Mouse (Mus musculus) neural tube, embryonic 14.5 days (tissue): ENCODE results near the gene Itgb6. TPM values are rescaled to one million over a fixed set of nuclear protein-coding genes. Genes with fewer than 3 reads are reported as not detected.

Experiments used
- ATAC-seq: fragments of 200-750 bp; cut with Nextera tagmentation; 2 replicates; pipeline ENCODE4 v1.8.0; 2017; ENCODE audit warnings: low read depth, mild to moderate bottlenecking, moderate TSS enrichment, moderate library complexity
- H3K27ac ChIP-seq: fragments of 300-500 bp; sonication (generic); 2 replicates; pipeline ENCODE4 v1.5.1; 2014; ENCODE audit warnings: low read depth, mild to moderate bottlenecking, control low read depth, low read length, moderate library complexity, mixed read lengths
- H3K27me3 ChIP-seq: fragments of 300-500 bp; sonication (generic); 2 replicates; pipeline ENCODE4 v1.6.1; 2014; ENCODE audit warnings: low read length; ENCODE audit not compliant: control insufficient read depth, insufficient read depth
- H3K36me3 ChIP-seq: fragments of 300-500 bp; sonication (generic); 2 replicates; pipeline ENCODE4 v1.6.1; 2014; ENCODE audit warnings: low read length, mixed read lengths; ENCODE audit not compliant: control insufficient read depth, insufficient read depth
- H3K4me1 ChIP-seq: fragments of 300-500 bp; sonication (generic); 2 replicates; pipeline ENCODE4 v1.6.1; 2014; ENCODE audit warnings: low read length; ENCODE audit not compliant: control insufficient read depth, insufficient read depth
- H3K4me2 ChIP-seq: fragments of 300-500 bp; sonication (generic); 2 replicates; pipeline ENCODE4 v1.6.1; 2014; ENCODE audit warnings: mild to moderate bottlenecking, low read depth, low read length, control low read depth
- H3K4me3 ChIP-seq: fragments of 300-500 bp; sonication (generic); 2 replicates; pipeline ENCODE4 v1.5.1; 2014; ENCODE audit warnings: low read depth, low read length, control low read depth, mixed read lengths
- H3K9ac ChIP-seq: fragments of 300-500 bp; sonication (generic); replicated peaks from 2 replicates; pipeline ENCODE4 v1.6.1; 2014; ENCODE audit warnings: low read depth, mild to moderate bottlenecking, control low read depth, low read length, mixed read lengths
- H3K9me3 ChIP-seq: fragments of 300-500 bp; sonication (generic); 2 replicates; pipeline ENCODE4 v1.6.1; 2016; ENCODE audit warnings: low read length; ENCODE audit not compliant: control insufficient read depth
- WGBS: fragments of 180-500 bp; shearing (Covaris S2); extraction: QIAGEN DNeasy Blood & Tissue Kit; methylation state at CpG from one replicate; pipeline ENCODE4 v1.1.7; 2014; 5-methylcytosine and 5-hydroxymethylcytosine counted together
- polyA plus RNA-seq: library from polyadenylated mRNA; unstranded; fragments of >200 nt; fragmentation: Nextera tagmentation; extraction: Ambion mirVana; gene quantifications from 2 replicates; pipeline ENCODE4 v1.2.1, GENCODE M21; 2014

The Itgb6 gene
- polyA plus RNA-seq, 1 experiment from 2014 or later, result 0.08 TPM

- H3K27ac ChIP-seq, result no peak overlapping the region
- H3K4me2 ChIP-seq, result no peak overlapping the region
- peak; percentile 21; the same call in 1 of the 2 replicates for ATAC-seq
- no peaks in the 10 kb centered on the region for H3K27me3 ChIP-seq
- no peak overlapping the region for H3K9ac ChIP-seq
- H3K4me1 ChIP-seq, result no peaks in the 10 kb centered on the region
- 54% methylated on average over 2 of the region's 2 CpGs for WGBS
- H3K9me3 ChIP-seq, result no peaks in the 10 kb centered on the region
- H3K36me3 ChIP-seq, result no peaks in the 10 kb centered on the region
- H3K4me3 ChIP-seq, result no peak overlapping the region
Measured at GRCm38 (mm10) chr2:60630304-60630703, 92.1 kb downstream of the Itgb6 start.

GRCm38 (mm10) chr2:60627952-60628351, 94.5 kb downstream of the Itgb6 start:
- H3K4me1 ChIP-seq, result no peaks in the 10 kb centered on the region
- ATAC-seq, result no peak
- no peak overlapping the region for H3K4me3 ChIP-seq
- 84% methylated on average over 4 of the region's 4 CpGs for WGBS
- H3K27me3 ChIP-seq, result no peaks in the 10 kb centered on the region
- H3K36me3 ChIP-seq, result no peaks in the 10 kb centered on the region
- H3K9ac ChIP-seq, result no peak overlapping the region
- no peaks in the 10 kb centered on the region for H3K9me3 ChIP-seq
- no peak overlapping the region for H3K27ac ChIP-seq
- H3K4me2 ChIP-seq, result no peak overlapping the region

- no peak for ATAC-seq
- Histone ChIP-seq H3K27me3 (no peaks in the 10 kb centered on the region), H3K4me3 (no peak overlapping the region), H3K4me1 (no peaks in the 10 kb centered on the region), H3K27ac (no peak overlapping the region), H3K4me2 (no peak overlapping the region), H3K9ac (no peak overlapping the region), H3K9me3 (no peaks in the 10 kb centered on the region), H3K36me3 (no peaks in the 10 kb centered on the region)
- 83% methylated on average over 10 of the region's 10 CpGs for WGBS
Measured at GRCm38 (mm10) chr2:60627515-60627914, 94.9 kb downstream of the Itgb6 start.

- no peak overlapping the region for H3K4me3 ChIP-seq
- 67% methylated on average over 2 of the region's 2 CpGs for WGBS
Measured at GRCm38 (mm10) chr2:60625766-60626165, 96.7 kb downstream of the Itgb6 start.

GRCm38 (mm10) chr2:60622161-60622560, 100.3 kb downstream of the Itgb6 start:
- no peaks in the 10 kb centered on the region for H3K36me3 ChIP-seq
- WGBS, result 86% methylated on average over 7 of the region's 7 CpGs
- no peak overlapping the region for H3K9ac ChIP-seq
- H3K4me1 ChIP-seq, result no peaks in the 10 kb centered on the region
- no peak overlapping the region for H3K4me3 ChIP-seq
- H3K4me2 ChIP-seq, result no peak overlapping the region
- ATAC-seq, result no peak
- H3K27me3 ChIP-seq, result no peaks in the 10 kb centered on the region
- no peak overlapping the region for H3K27ac ChIP-seq
- no peaks in the 10 kb centered on the region for H3K9me3 ChIP-seq

More at GRCm38 (mm10) chr2:60625766-60626165, 96.7 kb downstream of the Itgb6 start:
- Histone ChIP-seq H3K4me1 (no peaks in the 10 kb centered on the region), H3K27ac (no peak overlapping the region), H3K9me3 (no peaks in the 10 kb centered on the region), H3K4me2 (no peak overlapping the region), H3K27me3 (no peaks in the 10 kb centered on the region), H3K36me3 (no peaks in the 10 kb centered on the region), H3K9ac (no peak overlapping the region)
- no peak for ATAC-seq

- no peak overlapping the region for H3K4me2 ChIP-seq
- no peaks in the 10 kb centered on the region for H3K4me1 ChIP-seq
- 94% methylated on average over 7 of the region's 7 CpGs for WGBS
- H3K4me3 ChIP-seq, result no peak overlapping the region
- H3K9ac ChIP-seq, result no peak overlapping the region
- no peak for ATAC-seq
- no peaks in the 10 kb centered on the region for H3K9me3 ChIP-seq
- no peak overlapping the region for H3K27ac ChIP-seq
- H3K27me3 ChIP-seq, result no peaks in the 10 kb centered on the region
- no peaks in the 10 kb centered on the region for H3K36me3 ChIP-seq
Measured at GRCm38 (mm10) chr2:60614758-60615157, 107.7 kb downstream of the Itgb6 start.

DNA sequence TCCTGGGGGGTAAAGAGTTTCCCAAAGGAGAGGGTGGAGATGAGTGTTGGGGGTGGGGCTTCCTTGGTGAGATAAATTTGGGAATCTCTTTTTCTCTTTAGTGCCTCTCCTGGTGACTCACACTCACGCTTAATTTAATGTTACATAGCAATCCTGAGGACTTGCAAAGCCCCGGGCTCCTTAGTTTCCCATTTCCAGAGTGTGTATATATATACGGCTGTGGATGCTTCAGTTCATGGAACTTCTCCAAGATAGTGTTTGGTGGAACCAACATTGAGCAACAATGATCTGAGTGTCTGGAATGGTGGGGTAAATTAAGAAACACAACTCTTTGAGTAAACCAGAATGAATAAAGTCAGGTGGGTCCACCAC, 108.6 kb downstream of the Itgb6 start:
- Histone ChIP-seq H3K9ac (no peak overlapping the region), H3K9me3 (no peaks in the 10 kb centered on the region), H3K36me3 (no peaks in the 10 kb centered on the region), H3K4me3 (no peak overlapping the region), H3K27ac (no peak overlapping the region), H3K4me2 (no peak overlapping the region), H3K27me3 (no peaks in the 10 kb centered on the region), H3K4me1 (no peaks in the 10 kb centered on the region)
- ATAC-seq, result no peak
- 63% methylated on average over 3 of the region's 3 CpGs for WGBS

DNA sequence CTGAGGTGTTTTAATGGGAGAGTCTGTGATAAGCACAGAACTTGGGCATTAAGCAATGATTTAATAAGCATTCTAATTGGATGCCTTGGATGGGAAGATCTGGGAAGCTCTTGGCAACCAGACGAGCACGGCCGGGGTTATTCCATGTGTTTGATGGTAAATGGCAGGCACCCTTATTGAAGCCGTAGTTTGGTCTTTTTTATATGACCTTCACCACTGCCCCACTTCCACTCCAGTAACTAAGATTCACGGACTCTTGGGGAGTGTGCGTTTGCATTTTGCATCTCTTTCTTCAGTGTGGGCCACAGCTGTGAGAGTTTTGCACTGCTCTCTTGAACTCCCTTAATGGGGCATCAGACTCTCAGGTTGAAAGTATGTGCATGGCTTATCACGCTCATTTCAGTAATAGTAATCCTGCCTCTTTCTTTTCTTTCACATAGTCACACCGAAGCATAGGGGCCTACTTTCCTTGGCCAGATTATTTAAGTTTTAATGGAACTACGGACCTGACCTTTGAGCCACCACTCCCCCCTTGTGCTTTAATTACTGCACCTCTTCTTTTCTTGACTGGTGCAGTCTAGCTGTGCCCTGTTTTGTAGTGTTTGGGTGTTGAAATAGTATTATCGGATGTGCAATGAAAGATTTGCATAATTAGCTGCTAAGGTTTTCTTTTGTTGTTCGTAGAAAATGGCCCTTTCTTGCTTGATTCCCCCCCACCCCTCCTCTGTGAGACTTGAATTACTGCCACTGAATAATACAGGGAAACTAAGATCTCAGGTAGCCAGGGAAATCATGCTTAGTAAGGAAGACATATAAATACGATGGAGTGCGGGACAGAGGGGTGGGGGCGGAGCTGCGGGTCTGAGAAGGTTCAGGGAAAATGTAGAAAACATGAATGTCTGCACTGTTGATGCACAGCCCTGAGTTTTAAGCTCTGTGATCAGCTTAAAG, 109.3 kb downstream of the Itgb6 start:
- H3K27me3 ChIP-seq, result no peaks in the 10 kb centered on the region
- H3K9me3 ChIP-seq, result no peaks in the 10 kb centered on the region
- no peak for ATAC-seq
- H3K9ac ChIP-seq, result no peak overlapping the region
- WGBS, result 57% methylated on average over 15 of the region's 15 CpGs
- no peak overlapping the region for H3K4me3 ChIP-seq
- no peaks in the 10 kb centered on the region for H3K4me1 ChIP-seq
- no peaks in the 10 kb centered on the region for H3K36me3 ChIP-seq
- H3K27ac ChIP-seq, result no peak overlapping the region
- H3K4me2 ChIP-seq, result no peak overlapping the region

GRCm38 (mm10) chr2:60611622-60612021, 110.8 kb downstream of the Itgb6 start:
- 49% methylated on average over 3 of the region's 3 CpGs for WGBS

More at GRCm38 (mm10) chr2:60611622-60612021, 110.8 kb downstream of the Itgb6 start:
- no peak overlapping the region for H3K27ac ChIP-seq
- H3K4me3 ChIP-seq, result no peak overlapping the region
- H3K9ac ChIP-seq, result no peak overlapping the region
- H3K36me3 ChIP-seq, result no peaks in the 10 kb centered on the region
- no peak for ATAC-seq
- no peaks in the 10 kb centered on the region for H3K9me3 ChIP-seq
- H3K27me3 ChIP-seq, result no peaks in the 10 kb centered on the region
- no peak overlapping the region for H3K4me2 ChIP-seq
- no peaks in the 10 kb centered on the region for H3K4me1 ChIP-seq
